Mouse (Mus musculus) brain, embryonic 14.5 days (tissue): Measurements from ENCODE around the gene Tspan10.
A peak's percentile ranks its signal among the peaks of the same experiment; 100 is the strongest.

ENCODE experiments used
- CTCF ChIP-seq: fragments of 200-500 bp; IDR thresholded peaks from 2 replicates; pipeline ENCODE4 v1.5.1; 2012; ENCODE audit warnings: inconsistent platforms, mild to moderate bottlenecking, moderate library complexity, borderline replicate concordance; ENCODE audit not compliant: insufficient read depth, insufficient read length; ENCODE audit errors: extremely low read depth
- POLR2A ChIP-seq: fragments of 200-500 bp; IDR thresholded peaks from 2 replicates; pipeline ENCODE4 v1.6.1; 2012; ENCODE audit warnings: mild to moderate bottlenecking, inconsistent platforms, borderline replicate concordance; ENCODE audit not compliant: poor library complexity, insufficient read depth, insufficient read length, severe bottlenecking; ENCODE audit errors: extremely low read depth

- TF ChIP-seq POLR2A (peak; percentile 92; the same call in 1 of the 2 replicates), CTCF (no peak)
These were observed 24.7 kb downstream of the Tspan10 start, which contains the start of gene Arl16 for GRCm38 (mm10) chr11:120467051-120467735.
